In the genomic region with DNA sequence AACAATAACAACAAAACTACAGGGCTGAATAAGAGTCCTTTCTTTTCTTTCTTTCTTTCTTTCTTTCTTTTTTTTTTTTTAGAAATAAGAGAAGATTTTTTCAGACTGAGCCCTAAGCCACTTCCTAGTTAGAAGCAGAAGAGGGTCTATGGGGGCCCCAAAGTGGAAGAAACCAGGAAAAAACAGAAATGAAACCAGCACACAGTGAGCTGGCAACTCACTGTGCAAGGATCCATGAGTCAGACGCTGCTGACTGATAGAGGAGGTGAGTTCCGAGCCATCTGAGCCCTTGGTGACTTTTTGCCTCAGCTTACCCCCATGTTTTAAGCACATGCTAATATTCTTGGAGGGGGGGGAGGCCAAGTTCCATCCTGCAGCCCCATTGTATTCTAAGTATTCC, we compare ENCODE assay signal across 25 mouse cellular contexts. TPM values are rescaled to one million over a fixed set of nuclear protein-coding genes. Genes with fewer than 3 reads are reported as not detected.
DNase-seq lines count a peak whose midpoint lies in the region; ATAC-seq lines count a peak whose summit lies in the region.
"Had no signal": no experiment of that assay in that cellular context is flagged by ENCODE, and none has a peak within 500 bp of the region (broad histone marks: within the 10 kb centered on the region; RNA-seq: fewer than 3 reads in every experiment).

No protein-coding gene starts in this region.

- DNase-seq in neural tube, embryonic 10.5 days (ENCODE audit: extremely low spot score, low spot score): no peak
- DNase-seq in brain, adult 2 months (ENCODE audit: low read depth, low spot score): peak; percentile 7
- no peak for DNase-seq in lung, postnatal 36 days
- DNase-seq in thymus, postnatal 10 days (ENCODE audit: low spot score in 2 of 2): no peak
- DNase-seq in cerebellum, adult 9-11 months: no peak
- DNase-seq: adrenal gland, postnatal 10 days; adrenal gland, postnatal 36 days; cerebellum, adult 11-12 months; cerebellum, adult 8-10 months; cerebellum, postnatal 14 days; gastrocnemius, postnatal 10 days; gastrocnemius, postnatal 36 days; heart, adult 11 months had no signal

- H3K27ac ChIP-seq in neural tube, embryonic 13.5 days (replicated peaks): 0 out of 2 replicates have a peak overlapping the region, but pooled peaks have one; percentile 40
- H3K27ac ChIP-seq in macrophage: peak overlapping the region; percentile 30; the same call in 1 of the 2 replicates
- H3K27ac ChIP-seq: embryonic facial prominence, embryonic 13.5 days; forebrain, embryonic 12.5 days; forebrain, embryonic 15.5 days; hindbrain, embryonic 12.5 days; hindbrain, embryonic 15.5 days; intestine, embryonic 15.5 days had no signal

- no peaks in the 10 kb centered on the region for H3K27me3 ChIP-seq in neural tube, embryonic 13.5 days
- H3K27me3 ChIP-seq: embryonic facial prominence, embryonic 13.5 days; forebrain, embryonic 12.5 days; forebrain, embryonic 15.5 days; hindbrain, embryonic 12.5 days; hindbrain, embryonic 15.5 days; intestine, embryonic 15.5 days had no signal

- H3K4me1 ChIP-seq in neural tube, embryonic 13.5 days (replicated peaks): peaks cover 6% of the 10 kb centered on the region; the same call in 1 of the 2 replicates
- H3K4me1 ChIP-seq: forebrain, embryonic 12.5 days; forebrain, embryonic 15.5 days; hindbrain, embryonic 12.5 days; hindbrain, embryonic 15.5 days; intestine, embryonic 15.5 days had no signal

- H3K4me2 ChIP-seq in neural tube, embryonic 13.5 days: no peak overlapping the region
- H3K4me2 ChIP-seq: embryonic facial prominence, embryonic 13.5 days; forebrain, embryonic 12.5 days; forebrain, embryonic 15.5 days; heart, embryonic 11.5 days; hindbrain, embryonic 12.5 days; hindbrain, embryonic 15.5 days; intestine, embryonic 15.5 days had no signal

- no peaks in the 10 kb centered on the region for H3K9me3 ChIP-seq in neural tube, embryonic 13.5 days
- H3K9me3 ChIP-seq: embryonic facial prominence, embryonic 13.5 days; forebrain, embryonic 12.5 days; forebrain, embryonic 15.5 days; hindbrain, embryonic 12.5 days; hindbrain, embryonic 15.5 days; intestine, embryonic 15.5 days had no signal

- H3K36me3 ChIP-seq in neural tube, embryonic 13.5 days: no peaks in the 10 kb centered on the region
- H3K36me3 ChIP-seq in macrophage (ENCODE audit: inconsistent target): no peaks in the 10 kb centered on the region
- H3K36me3 ChIP-seq: embryonic facial prominence, embryonic 13.5 days; forebrain, embryonic 12.5 days; forebrain, embryonic 15.5 days; hindbrain, embryonic 12.5 days; hindbrain, embryonic 15.5 days; intestine, embryonic 15.5 days had no signal

- ATAC-seq in neural tube, embryonic 13.5 days (ENCODE audit: low read depth): no peak
- ATAC-seq: CD4-positive, CD25-positive, alpha-beta regulatory T cell, adult 4 months; forebrain, embryonic 15.5 days; intestine, embryonic 15.5 days; Patski had no signal

- no peaks in the 10 kb centered on the region for H3K79me2 ChIP-seq in macrophage (ENCODE audit: inconsistent target)

- no peak overlapping the region for H3K9ac ChIP-seq in neural tube, embryonic 13.5 days
- H3K9ac ChIP-seq: embryonic facial prominence, embryonic 13.5 days; forebrain, embryonic 12.5 days; forebrain, embryonic 15.5 days; hindbrain, embryonic 12.5 days; hindbrain, embryonic 15.5 days; intestine, embryonic 15.5 days had no signal

- 65% methylated on average over 2 of the region's 2 CpGs for WGBS in neural tube, embryonic 13.5 days
- 42% methylated on average over 2 of the region's 2 CpGs for WGBS in macrophage (ENCODE audit: missing documents)

- no peak overlapping the region for H3K4me3 ChIP-seq in neural tube, embryonic 13.5 days
- no peak overlapping the region for H3K4me3 ChIP-seq in macrophage (ENCODE audit: inconsistent target)
- H3K4me3 ChIP-seq: embryonic facial prominence, embryonic 13.5 days; erythroblast, embryonic 14.5 days; forebrain, embryonic 12.5 days; forebrain, embryonic 15.5 days; hindbrain, embryonic 12.5 days; hindbrain, embryonic 15.5 days; intestine, embryonic 15.5 days had no signal

RNA-seq across cellular contexts. Expression of gene Lsm14a, which starts 55.2 kb away (rescaled TPM):
- 58.9 and 73.1 TPM in 2 replicates for polyA plus RNA-seq in neural tube, embryonic 13.5 days (2015; fragmentation: Nextera tagmentation; extraction: Ambion mirVana)
- total RNA-seq in macrophage (2018; cell fraction: chromatin; rRNA removed): 100 to 1,000 TPM in 23 of 26 experiments, 10 to 100 TPM in 3; 74.8 to 239 (median 169) TPM
- 100 to 1,000 TPM in 22 of 26 experiments, 10 to 100 TPM in 4; 92.5 to 128 (median 106) TPM for total RNA-seq in macrophage (2018; cell fraction: cytosol; rRNA removed)
- 100 to 1,000 TPM in 20 of 26 experiments, 10 to 100 TPM in 6; 64.9 to 230 (median 121) TPM for total RNA-seq in macrophage (2018; cell fraction: nucleus; rRNA removed)
- polyA plus RNA-seq in macrophage (2018): 86.0 to 122 TPM (median 89.0 TPM) in 3 replicates
